Mouse (Mus musculus) kidney, embryonic 14.5 days (tissue): ENCODE measurements around the gene Arfgap3. TPM values are rescaled to one million over a fixed set of nuclear protein-coding genes. Genes with fewer than 3 reads are reported as not detected.

Source experiments
- ATAC-seq: fragments of 200-750 bp; cut with Nextera tagmentation; 2 replicates; pipeline ENCODE4 v1.8.0; 2017; ENCODE audit warnings: moderate number of reproducible peaks, mild to moderate bottlenecking, moderate TSS enrichment, moderate library complexity; ENCODE audit not compliant: low FRiP score, low TSS enrichment
- H3K27ac ChIP-seq: fragments of 300-500 bp; sonication (generic); 2 replicates; pipeline ENCODE4 v1.5.1; 2014; ENCODE audit warnings: low read depth, mild to moderate bottlenecking, low read length, moderate library complexity, mixed read lengths
- H3K27me3 ChIP-seq: fragments of 300-500 bp; sonication (generic); 2 replicates; pipeline ENCODE4 v1.6.1; 2014; ENCODE audit warnings: mild to moderate bottlenecking, low read length; ENCODE audit not compliant: control insufficient read depth, insufficient read depth
- H3K36me3 ChIP-seq: fragments of 300-500 bp; sonication (generic); 2 replicates; pipeline ENCODE4 v1.6.1; 2014; ENCODE audit warnings: low read length, mixed read lengths; ENCODE audit not compliant: control insufficient read depth, insufficient read depth
- H3K4me1 ChIP-seq: fragments of 300-500 bp; sonication (generic); 2 replicates; pipeline ENCODE4 v1.6.1; 2014; ENCODE audit warnings: low read length, mixed read lengths; ENCODE audit not compliant: control insufficient read depth, insufficient read depth
- H3K4me2 ChIP-seq: fragments of 300-500 bp; sonication (generic); replicated peaks from 2 replicates; pipeline ENCODE4 v1.6.1; 2014; ENCODE audit warnings: low read depth, mild to moderate bottlenecking, low read length
- H3K4me3 ChIP-seq: fragments of 300-500 bp; sonication (generic); 2 replicates; pipeline ENCODE4 v1.5.1; 2014; ENCODE audit warnings: mild to moderate bottlenecking, low read length
- H3K9ac ChIP-seq: fragments of 300-500 bp; sonication (generic); 2 replicates; pipeline ENCODE4 v1.6.1; 2014; ENCODE audit warnings: low read depth, mild to moderate bottlenecking, low read length, moderate library complexity
- H3K9me3 ChIP-seq: fragments of 300-500 bp; sonication (generic); 2 replicates; pipeline ENCODE4 v1.6.1; 2016; ENCODE audit warnings: low read length; ENCODE audit not compliant: control insufficient read depth
- WGBS: fragments of 180-500 bp; shearing (Covaris S2); extraction: QIAGEN DNeasy Blood & Tissue Kit; methylation state at CpG from one replicate; pipeline ENCODE4 v1.1.7; 2014; 5-methylcytosine and 5-hydroxymethylcytosine counted together
- polyA plus RNA-seq: library from polyadenylated mRNA; unstranded; fragments of >200 nt; fragmentation: Nextera tagmentation; extraction: Ambion mirVana; gene quantifications from 2 replicates; pipeline ENCODE4 v1.2.1, GENCODE M21; 2014

The Arfgap3 gene
- polyA plus RNA-seq, 1 experiment from 2014 or later: 33.3 TPM

- Histone ChIP-seq H3K9me3 (no peaks in the 10 kb centered on the region), H3K27me3 (no peaks in the 10 kb centered on the region), H3K36me3 (peaks cover 36% of the 10 kb centered on the region), H3K27ac (peak overlapping the region; percentile 30; the same call in 1 of the 2 replicates), H3K4me3 (no peak overlapping the region), H3K4me1 (peaks cover 7% of the 10 kb centered on the region; the same call in 1 of the 2 replicates), H3K4me2 (no peak overlapping the region), H3K9ac (no peak overlapping the region)
- ATAC-seq: no peak
- WGBS: 63% methylated on average over 12 of the region's 12 CpGs
Observed at GRCm38 (mm10) chr15:83305192-83305921, 44.7 kb downstream of the Arfgap3 start.

GRCm38 (mm10) chr15:83304804-83305191 lies 45.2 kb downstream of the Arfgap3 start:
- Histone ChIP-seq H3K27ac (no peak overlapping the region), H3K27me3 (no peaks in the 10 kb centered on the region), H3K36me3 (peaks cover 31% of the 10 kb centered on the region), H3K9ac (no peak overlapping the region), H3K9me3 (no peaks in the 10 kb centered on the region), H3K4me1 (peaks cover 10% of the 10 kb centered on the region; the same call in 1 of the 2 replicates), H3K4me3 (no peak overlapping the region), H3K4me2 (no peak overlapping the region)
- ATAC-seq: no peak
- 79% methylated on average over 9 of the region's 9 CpGs for WGBS

- H3K36me3 ChIP-seq: peaks cover 35% of the 10 kb centered on the region
Observed at GRCm38 (mm10) chr15:83303656-83304484, 46.2 kb downstream of the Arfgap3 start.

DNA sequence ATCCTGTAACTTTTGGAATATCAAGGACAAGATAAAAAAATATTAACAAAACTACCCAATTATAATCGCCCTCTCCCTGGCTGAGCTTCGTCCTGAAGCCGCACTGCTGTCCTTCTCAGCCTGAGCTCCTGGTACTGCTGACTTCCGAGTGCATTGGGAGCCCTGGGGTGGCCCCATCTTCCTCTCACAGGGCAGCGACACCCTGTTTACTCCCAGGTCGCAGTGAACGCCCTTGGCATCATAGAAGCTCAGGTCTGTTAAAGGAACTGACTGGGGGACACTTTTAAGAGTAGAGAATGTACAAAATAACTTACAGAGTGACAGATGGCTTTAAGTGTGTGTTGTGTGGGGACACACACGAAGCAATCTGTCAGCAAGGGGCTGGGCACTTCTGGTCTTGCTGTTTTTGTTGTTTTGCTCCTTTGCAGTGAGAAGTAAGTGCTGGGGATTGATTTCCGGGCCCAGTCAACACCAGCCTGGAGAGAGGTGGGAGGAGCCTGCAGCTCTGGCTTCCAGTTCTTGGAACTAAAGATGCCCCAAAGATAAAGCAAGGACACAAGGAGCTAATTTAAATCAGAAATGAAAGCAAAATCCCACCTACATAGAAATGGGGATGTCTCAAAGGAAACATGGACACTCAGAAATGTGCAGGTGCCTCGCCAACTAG lies 50.0 kb downstream of the Arfgap3 start:
- Histone ChIP-seq H3K9ac (no peak overlapping the region), H3K9me3 (no peaks in the 10 kb centered on the region), H3K36me3 (peaks cover 4% of the 10 kb centered on the region; the same call in 1 of the 2 replicates), H3K27me3 (no peaks in the 10 kb centered on the region), H3K27ac (peak overlapping the region; percentile 61), H3K4me3 (no peak overlapping the region), H3K4me2 (no peak overlapping the region), H3K4me1 (peaks cover 13% of the 10 kb centered on the region)
- no peak for ATAC-seq
- WGBS: 48% methylated on average over 10 of the region's 10 CpGs

More at GRCm38 (mm10) chr15:83303656-83304484, 46.2 kb downstream of the Arfgap3 start:
- WGBS: 86% methylated on average over 13 of the region's 13 CpGs
- Histone ChIP-seq H3K27me3 (no peaks in the 10 kb centered on the region), H3K4me2 (no peak overlapping the region), H3K9ac (no peak overlapping the region), H3K9me3 (no peaks in the 10 kb centered on the region), H3K4me1 (peaks cover 10% of the 10 kb centered on the region; the same call in 1 of the 2 replicates), H3K4me3 (no peak overlapping the region), H3K27ac (no peak overlapping the region)
- ATAC-seq: no peak

- 91% methylated on average over 7 of the region's 7 CpGs for WGBS
- Histone ChIP-seq H3K36me3 (peaks cover 4% of the 10 kb centered on the region; the same call in 1 of the 2 replicates), H3K9ac (no peak overlapping the region), H3K27ac (no peak overlapping the region), H3K27me3 (no peaks in the 10 kb centered on the region), H3K9me3 (no peaks in the 10 kb centered on the region), H3K4me2 (no peak overlapping the region), H3K4me3 (no peak overlapping the region), H3K4me1 (peaks cover 13% of the 10 kb centered on the region)
- no peak for ATAC-seq
Observed at GRCm38 (mm10) chr15:83299450-83299849, 50.6 kb downstream of the Arfgap3 start.

DNA sequence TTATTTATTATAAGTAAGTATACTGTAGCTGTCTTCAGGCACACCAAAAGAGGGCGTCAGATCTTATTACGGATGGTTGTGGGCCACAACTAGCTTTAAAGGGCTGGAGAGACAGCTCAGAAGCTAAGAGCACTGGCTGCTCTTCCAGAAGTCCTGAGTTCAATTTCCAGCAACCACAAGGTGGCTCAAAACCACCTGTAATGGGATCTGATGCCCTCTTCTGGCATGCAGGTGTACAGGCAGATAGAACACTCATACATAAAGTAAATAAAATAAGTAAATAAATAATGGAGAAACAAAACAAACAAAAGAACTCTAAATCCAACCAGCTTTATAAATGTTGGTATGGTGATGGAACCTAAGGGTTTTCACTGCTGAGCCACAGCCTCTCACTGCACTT lies 51.2 kb downstream of the Arfgap3 start:
- no peaks in the 10 kb centered on the region for H3K9me3 ChIP-seq
- no peak overlapping the region for H3K27ac ChIP-seq
- H3K36me3 ChIP-seq: peaks cover 4% of the 10 kb centered on the region; the same call in 1 of the 2 replicates
- 90% methylated on average over 2 of the region's 2 CpGs for WGBS
- peaks cover 13% of the 10 kb centered on the region for H3K4me1 ChIP-seq
- no peaks in the 10 kb centered on the region for H3K27me3 ChIP-seq
- no peak overlapping the region for H3K9ac ChIP-seq
- ATAC-seq: no peak
- no peak overlapping the region for H3K4me2 ChIP-seq
- H3K4me3 ChIP-seq: no peak overlapping the region

DNA sequence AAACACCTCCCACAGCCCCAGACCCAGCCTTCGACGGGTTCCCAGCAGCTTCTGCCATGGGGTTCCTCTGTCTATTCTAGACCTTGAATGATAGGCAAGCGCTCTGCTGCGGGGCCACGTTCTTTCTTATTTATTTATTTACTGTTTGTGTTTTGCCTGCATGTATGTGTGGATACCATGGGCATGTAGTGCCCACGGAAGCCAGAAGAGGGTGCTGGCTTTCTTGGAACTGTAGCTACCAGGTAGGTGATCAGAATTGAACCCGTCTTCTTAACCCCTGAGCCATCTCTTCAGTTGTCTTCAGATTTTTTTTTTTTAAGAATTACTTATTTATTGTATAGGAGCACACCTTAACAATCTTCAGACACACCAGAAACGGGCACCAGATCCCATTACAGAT lies 51.7 kb downstream of the Arfgap3 start:
- WGBS: 88% methylated on average over 8 of the region's 8 CpGs
- no peak for ATAC-seq
- peaks cover 4% of the 10 kb centered on the region; the same call in 1 of the 2 replicates for H3K36me3 ChIP-seq

DNA sequence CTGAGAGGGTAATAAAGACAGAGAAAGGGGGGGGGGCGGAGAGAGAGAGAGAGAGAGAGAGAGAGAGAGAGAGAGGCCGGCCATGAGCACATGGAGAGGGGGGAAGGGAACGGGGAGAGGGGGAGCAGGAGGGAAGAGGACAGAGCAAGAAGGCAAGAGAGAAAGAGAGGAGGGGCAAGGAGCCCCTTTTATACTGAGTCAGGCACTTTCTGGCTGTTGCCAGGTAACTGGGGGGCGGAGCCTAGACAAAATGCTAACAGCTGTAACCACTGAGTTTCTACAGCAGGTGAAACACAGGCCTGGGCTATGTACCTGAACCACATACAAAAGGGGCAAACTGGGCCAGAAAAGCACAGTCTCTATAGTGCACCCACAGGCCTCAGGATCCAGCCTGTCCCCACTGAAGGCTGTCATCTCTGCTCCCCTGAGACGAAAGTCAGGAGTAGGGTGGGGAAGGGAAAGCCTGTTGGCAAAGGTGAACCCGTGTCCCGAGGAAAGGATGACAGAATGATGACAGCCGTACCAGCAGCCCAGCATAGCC lies 53.2 kb downstream of the Arfgap3 start:
- Histone ChIP-seq H3K4me3 (no peak overlapping the region), H3K36me3 (0 out of 2 replicates have a peak, but pooled peaks cover 4% of the 10 kb centered on the region), H3K4me1 (peaks cover 30% of the 10 kb centered on the region), H3K27me3 (no peaks in the 10 kb centered on the region), H3K4me2 (no peak overlapping the region), H3K9me3 (no peaks in the 10 kb centered on the region), H3K27ac (no peak overlapping the region), H3K9ac (no peak overlapping the region)
- ATAC-seq: 0 out of 2 replicates have a peak, but pooled peaks have one; percentile 2
- 52% methylated on average over 7 of the region's 8 CpGs for WGBS

More for the DNA sequence above, 51.7 kb downstream of the Arfgap3 start:
- Histone ChIP-seq H3K9ac (no peak overlapping the region), H3K4me2 (no peak overlapping the region), H3K27me3 (no peaks in the 10 kb centered on the region), H3K9me3 (no peaks in the 10 kb centered on the region), H3K4me3 (no peak overlapping the region), H3K4me1 (peaks cover 17% of the 10 kb centered on the region), H3K27ac (no peak overlapping the region)
